Mouse (Mus musculus): ENCODE data around the gene Tmem130. TPM values are rescaled to one million over a fixed set of nuclear protein-coding genes. Genes with fewer than 3 reads are reported as not detected.
A peak's percentile ranks its signal among the peaks of the same experiment; 100 is the strongest.

Tmem130 gene
- total RNA-seq, 2 experiments from 2014 or later = 33.3 to 37.7 TPM

GRCm38 (mm10) chr5:144734949-144735348 lies 26.7 kb downstream of the Tmem130 start:
- DNase-seq (ENCODE audit: low spot score in 2 of 2) = peak; percentile 76

GRCm38 (mm10) chr5:144733953-144734352 lies 27.7 kb downstream of the Tmem130 start:
- peak; percentile 62 to 66 for DNase-seq (ENCODE audit: low spot score in 2 of 2)

- no peak for DNase-seq (ENCODE audit: low spot score in 2 of 2)
Measured at GRCm38 (mm10) chr5:144729216-144729615, 32.4 kb downstream of the Tmem130 start.

GRCm38 (mm10) chr5:144728237-144728636 lies 33.4 kb downstream of the Tmem130 start:
- DNase-seq (ENCODE audit: low spot score in 2 of 2) = no peak

GRCm38 (mm10) chr5:144727119-144727518 lies 34.5 kb downstream of the Tmem130 start:
- peak; percentile 75 to 80 for DNase-seq (ENCODE audit: low spot score in 2 of 2)

- no peak for DNase-seq (ENCODE audit: low spot score in 2 of 2)
Measured at GRCm38 (mm10) chr5:144725554-144725953, 36.1 kb downstream of the Tmem130 start.

- no peak for DNase-seq (ENCODE audit: low spot score in 2 of 2)
Measured at GRCm38 (mm10) chr5:144724926-144725325, 36.7 kb downstream of the Tmem130 start.

- DNase-seq (ENCODE audit: low spot score in 2 of 2) = no peak
Measured at GRCm38 (mm10) chr5:144720281-144720680, 41.3 kb downstream of the Tmem130 start.

- DNase-seq (ENCODE audit: low spot score in 2 of 2) = no peak
Measured at GRCm38 (mm10) chr5:144719781-144720180, 41.8 kb downstream of the Tmem130 start.

GRCm38 (mm10) chr5:144717186-144717585 lies 44.4 kb downstream of the Tmem130 start:
- no peak for DNase-seq (ENCODE audit: low spot score in 2 of 2)

GRCm38 (mm10) chr5:144713371-144713770 lies 48.2 kb downstream of the Tmem130 start:
- no peak for DNase-seq (ENCODE audit: low spot score in 2 of 2)

GRCm38 (mm10) chr5:144707603-144708002 lies 54.0 kb downstream of the Tmem130 start:
- peak in 1 of 2 experiments; percentile 26 for DNase-seq (ENCODE audit: low spot score in 2 of 2)

- DNase-seq (ENCODE audit: low spot score in 2 of 2) = no peak
Measured at GRCm38 (mm10) chr5:144703464-144704368, 57.9 kb downstream of the Tmem130 start.

GRCm38 (mm10) chr5:144695289-144696060 lies 66.1 kb downstream of the Tmem130 start:
- no peak for DNase-seq (ENCODE audit: low spot score in 2 of 2)

- peak in 1 of 2 experiments; percentile 4 for DNase-seq (ENCODE audit: low spot score in 2 of 2)
Measured at GRCm38 (mm10) chr5:144694161-144694560, 67.5 kb downstream of the Tmem130 start.

GRCm38 (mm10) chr5:144691421-144691820 lies 70.2 kb downstream of the Tmem130 start:
- DNase-seq (ENCODE audit: low spot score in 2 of 2) = no peak

- DNase-seq (ENCODE audit: low spot score in 2 of 2) = no peak
Measured at GRCm38 (mm10) chr5:144688371-144688770, 73.2 kb downstream of the Tmem130 start.

Other genes with a start within 250 kb of the Tmem130 start
- under 1 TPM; 0.27 to 0.58 TPM for gene Nptx2, start 215.9 kb downstream of the Tmem130 start, total RNA-seq (2021)
- gene Trrap, start 5.9 kb upstream of the Tmem130 start, total RNA-seq (2021) = 10 to 100 TPM; 79.6 to 80.3 TPM
- gene Smurf1, start 204.0 kb upstream of the Tmem130 start, total RNA-seq (2021) = 10 to 100 TPM; 18.3 to 18.4 TPM

Data from adrenal gland, adult 18-20 months (tissue).